Mouse (Mus musculus) retina, adult 2 months (tissue): ENCODE data around the gene Tmtc2.

Source experiments
- DNase-seq: peaks from one replicate; pipeline ENCODE4 v3.0.0-alpha.2; 2012; ENCODE audit warnings: low read depth, low spot score

Tmtc2 gene

DNA sequence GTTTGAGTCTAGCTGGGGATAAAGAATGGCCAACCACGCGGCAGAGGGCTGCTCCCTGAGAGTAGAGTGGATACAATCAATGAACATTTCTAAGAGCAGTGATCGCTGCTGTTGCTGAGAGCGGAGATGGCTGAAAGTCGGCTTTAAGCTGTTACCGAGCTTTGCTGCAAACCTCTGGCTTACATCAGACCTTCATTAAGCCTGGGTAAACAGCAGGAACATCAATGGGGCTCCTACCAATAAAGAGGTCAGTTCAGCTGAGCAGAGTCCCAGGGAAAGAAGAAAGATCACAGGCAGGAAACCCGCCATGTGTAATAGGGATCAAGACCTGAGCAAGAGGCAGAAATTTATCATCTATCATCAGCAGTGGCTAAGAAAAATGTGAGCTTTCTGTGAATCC lies 72.5 kb downstream of the Tmtc2 start:
- no peak for DNase-seq

GRCm38 (mm10) chr10:105500482-105500881 lies 73.8 kb downstream of the Tmtc2 start:
- no peak for DNase-seq

DNA sequence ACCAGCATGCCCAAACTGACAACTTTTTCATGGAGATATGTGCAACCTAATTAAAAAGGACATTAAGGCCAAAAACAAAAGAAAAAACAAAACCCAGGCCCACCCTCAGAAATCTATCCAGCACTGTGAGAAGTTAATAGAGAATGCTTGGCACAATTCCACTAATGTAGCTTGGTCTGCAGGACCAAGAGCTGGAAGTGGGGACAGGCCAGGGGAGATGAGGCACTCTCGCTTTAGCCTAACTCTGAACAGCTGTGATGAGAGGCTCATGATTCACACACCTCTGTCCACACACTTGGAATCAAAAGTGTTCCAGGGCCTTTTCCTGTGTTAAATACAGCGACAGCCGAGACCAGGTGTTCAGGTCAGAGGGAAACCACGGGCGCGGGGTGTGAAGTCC lies 79.0 kb downstream of the Tmtc2 start:
- no peak for DNase-seq

- no peak for DNase-seq
Measured at GRCm38 (mm10) chr10:105492485-105492884, 81.8 kb downstream of the Tmtc2 start.

- DNase-seq, result no peak
Measured at GRCm38 (mm10) chr10:105490748-105491147, 83.5 kb downstream of the Tmtc2 start.

- DNase-seq, result no peak
Measured at GRCm38 (mm10) chr10:105489970-105490735, 84.1 kb downstream of the Tmtc2 start.

DNA sequence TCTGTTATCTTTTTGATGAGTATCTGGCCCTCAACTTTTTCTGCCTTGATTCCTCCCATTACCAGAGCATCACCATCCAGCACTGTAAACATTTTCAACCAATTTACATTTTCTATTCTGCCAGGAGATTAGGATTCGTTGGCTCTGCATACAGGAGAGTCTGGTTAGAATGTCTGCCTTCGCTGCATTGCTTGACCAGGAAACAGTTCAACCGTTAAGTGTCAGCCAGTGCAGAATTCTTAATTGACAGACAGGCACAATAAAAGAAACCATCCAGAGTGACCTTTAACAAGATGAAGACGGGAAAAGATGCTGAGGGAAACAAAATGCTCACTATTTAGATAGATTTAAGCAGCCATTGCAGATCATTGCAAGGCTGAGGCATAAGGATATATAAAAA lies 87.3 kb downstream of the Tmtc2 start:
- DNase-seq, result no peak

GRCm38 (mm10) chr10:105484355-105485094 lies 89.7 kb downstream of the Tmtc2 start:
- DNase-seq, result no peak

- DNase-seq, result no peak
Measured at GRCm38 (mm10) chr10:105479771-105480170, 94.5 kb downstream of the Tmtc2 start.

- no peak for DNase-seq
Measured at GRCm38 (mm10) chr10:105477623-105478238, 96.5 kb downstream of the Tmtc2 start.

- DNase-seq, result no peak
Measured at GRCm38 (mm10) chr10:105474162-105474830, 100.0 kb downstream of the Tmtc2 start.

GRCm38 (mm10) chr10:105464378-105464777 lies 109.9 kb downstream of the Tmtc2 start:
- no peak for DNase-seq

DNA sequence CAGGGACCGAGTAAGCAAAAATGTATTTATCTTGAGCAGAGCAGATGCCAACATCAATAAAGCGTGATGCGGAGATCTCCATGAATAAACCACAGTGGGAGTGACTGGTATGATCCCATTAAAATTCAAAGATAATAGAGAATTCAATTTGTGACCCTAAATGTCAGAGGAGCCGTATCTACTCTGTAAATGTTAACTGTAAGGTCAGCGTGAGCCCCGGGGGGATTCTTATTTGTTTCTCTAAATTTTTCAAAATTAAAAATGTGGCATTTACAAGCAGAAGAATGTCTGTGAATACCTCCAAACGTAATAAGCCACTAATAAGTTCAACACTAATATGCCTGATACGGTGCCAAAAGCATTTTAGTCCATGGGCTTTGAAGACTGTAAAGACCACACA lies 120.8 kb downstream of the Tmtc2 start:
- no peak for DNase-seq

GRCm38 (mm10) chr10:105447191-105447590 lies 127.1 kb downstream of the Tmtc2 start:
- DNase-seq, result no peak

DNA sequence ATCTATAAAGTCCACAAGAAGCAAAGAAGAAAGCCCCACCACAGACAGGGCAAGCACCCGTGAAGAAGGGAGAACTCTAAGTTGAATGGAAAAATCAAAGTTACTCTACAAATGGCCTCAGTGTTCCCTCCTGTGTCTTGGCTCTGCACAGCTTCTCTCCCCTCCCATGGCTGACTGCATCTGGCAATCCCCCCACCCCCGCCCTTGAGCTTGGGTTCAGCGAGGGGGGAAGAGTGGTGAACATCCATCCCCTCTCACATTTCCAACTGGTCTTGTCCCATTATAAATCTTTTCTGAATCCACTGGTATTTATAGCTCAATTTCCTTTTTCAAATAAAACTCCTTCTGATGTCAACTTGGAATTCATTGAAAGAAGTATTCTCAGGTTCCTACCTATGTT lies 129.9 kb downstream of the Tmtc2 start:
- no peak for DNase-seq

- DNase-seq, result no peak
Measured at GRCm38 (mm10) chr10:105434879-105435278, 139.4 kb downstream of the Tmtc2 start.

DNA sequence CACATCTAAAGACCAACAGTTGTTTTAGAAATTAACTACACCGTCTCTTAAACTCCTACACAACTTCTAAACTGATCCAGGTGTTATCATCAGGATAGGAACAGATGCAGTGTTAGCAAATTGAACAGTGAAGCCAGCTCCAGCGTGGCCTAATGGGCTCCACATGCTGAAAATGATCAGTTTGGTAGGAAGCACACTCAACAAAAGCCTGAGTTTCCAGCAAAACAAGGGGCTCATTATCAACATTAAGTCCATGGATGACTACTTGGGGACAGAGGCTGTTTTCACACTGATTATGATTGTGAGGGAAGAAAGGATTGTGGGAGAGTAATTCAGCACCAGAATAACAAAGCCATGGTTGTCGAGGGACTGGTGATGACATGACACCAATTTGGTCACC lies 143.4 kb downstream of the Tmtc2 start:
- no peak for DNase-seq

GRCm38 (mm10) chr10:105430232-105430631 lies 144.0 kb downstream of the Tmtc2 start:
- DNase-seq, result no peak

GRCm38 (mm10) chr10:105428080-105428479 lies 146.2 kb downstream of the Tmtc2 start:
- no peak for DNase-seq

- no peak for DNase-seq
Measured at GRCm38 (mm10) chr10:105427625-105428024, 146.6 kb downstream of the Tmtc2 start.

GRCm38 (mm10) chr10:105425052-105425451 lies 149.2 kb downstream of the Tmtc2 start:
- DNase-seq, result no peak

DNA sequence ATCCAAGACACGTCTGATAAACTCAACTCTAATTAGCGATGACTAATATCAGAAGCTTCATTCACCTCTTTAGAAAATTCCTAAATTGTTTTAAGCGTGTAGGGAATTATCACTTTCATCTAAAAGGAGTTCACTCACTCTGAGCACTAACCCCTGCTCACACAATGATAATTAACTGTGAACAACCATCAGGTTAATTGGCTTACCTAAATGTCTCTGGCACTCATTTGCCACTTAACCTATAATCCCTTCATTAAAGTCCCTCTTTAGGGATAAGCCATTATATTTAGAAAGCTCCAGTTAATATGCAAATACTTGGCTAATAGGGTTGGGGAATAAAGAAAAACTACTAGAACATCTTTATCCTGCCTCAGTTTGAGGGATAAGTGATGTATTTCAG lies 151.1 kb downstream of the Tmtc2 start:
- DNase-seq, result no peak
